Mouse (Mus musculus) frontal cortex, postnatal 25 days (tissue): ENCODE measurements around the gene Fbxw8.

Experiments
- DNase-seq, 2 experiments: peaks; one replicate each; pipeline ENCODE4 v3.0.0; 2022; ENCODE audit warnings: low spot score in 2 of 2

The Fbxw8 gene

GRCm38 (mm10) chr5:118076721-118077592, 78.3 kb downstream of the Fbxw8 start:
- no peak for DNase-seq

GRCm38 (mm10) chr5:118073213-118073773, 82.0 kb downstream of the Fbxw8 start:
- DNase-seq, result no peak

- DNase-seq, result no peak
Observed at GRCm38 (mm10) chr5:118071766-118072165, 83.5 kb downstream of the Fbxw8 start.

- peak; percentile 69 to 83 for DNase-seq
Observed at GRCm38 (mm10) chr5:118069315-118069714, 85.9 kb downstream of the Fbxw8 start.

GRCm38 (mm10) chr5:118067984-118068494, 87.2 kb downstream of the Fbxw8 start:
- no peak for DNase-seq

- DNase-seq, result no peak
Observed at GRCm38 (mm10) chr5:118067572-118067971, 87.7 kb downstream of the Fbxw8 start.

GRCm38 (mm10) chr5:118066828-118067227, 88.4 kb downstream of the Fbxw8 start:
- peak in 1 of 2 experiments; percentile 55 for DNase-seq

GRCm38 (mm10) chr5:118065516-118066255, 89.6 kb downstream of the Fbxw8 start:
- no peak for DNase-seq

- no peak for DNase-seq
Observed at GRCm38 (mm10) chr5:118064284-118064901, 90.9 kb downstream of the Fbxw8 start.

- no peak for DNase-seq
Observed at GRCm38 (mm10) chr5:118063181-118063621, 92.1 kb downstream of the Fbxw8 start.

GRCm38 (mm10) chr5:118061391-118061790, 93.9 kb downstream of the Fbxw8 start:
- DNase-seq, result no peak

- DNase-seq, result no peak
Observed at GRCm38 (mm10) chr5:118059646-118060045, 95.6 kb downstream of the Fbxw8 start.

- no peak for DNase-seq
Observed at GRCm38 (mm10) chr5:118058858-118059257, 96.4 kb downstream of the Fbxw8 start.

GRCm38 (mm10) chr5:118057508-118058111, 97.7 kb downstream of the Fbxw8 start:
- no peak for DNase-seq

GRCm38 (mm10) chr5:118053205-118053604, 102.1 kb downstream of the Fbxw8 start:
- no peak for DNase-seq

- no peak for DNase-seq
Observed at GRCm38 (mm10) chr5:118051981-118052662, 103.1 kb downstream of the Fbxw8 start.

GRCm38 (mm10) chr5:118050743-118051142, 104.5 kb downstream of the Fbxw8 start:
- no peak for DNase-seq

- no peak for DNase-seq
Observed at GRCm38 (mm10) chr5:118048928-118049327, 106.3 kb downstream of the Fbxw8 start.

GRCm38 (mm10) chr5:118048412-118048811, 106.9 kb downstream of the Fbxw8 start:
- no peak for DNase-seq

GRCm38 (mm10) chr5:118047091-118047757, 108.0 kb downstream of the Fbxw8 start:
- no peak for DNase-seq
